Mouse (Mus musculus) bone marrow macrophage, adult 2 months (primary cell): ENCODE data around the gene Cd101.

Experiments used
- CTCF ChIP-seq: IDR thresholded peaks from 2 replicates; pipeline ENCODE4 v1.5.1; 2012; ENCODE audit warnings: low read depth, mild to moderate bottlenecking, low read length, moderate library complexity
- POLR2A ChIP-seq: IDR thresholded peaks from 2 replicates; pipeline ENCODE4 v1.6.1; 2012; ENCODE audit warnings: mild to moderate bottlenecking, low read depth, low read length, borderline replicate concordance

DNA sequence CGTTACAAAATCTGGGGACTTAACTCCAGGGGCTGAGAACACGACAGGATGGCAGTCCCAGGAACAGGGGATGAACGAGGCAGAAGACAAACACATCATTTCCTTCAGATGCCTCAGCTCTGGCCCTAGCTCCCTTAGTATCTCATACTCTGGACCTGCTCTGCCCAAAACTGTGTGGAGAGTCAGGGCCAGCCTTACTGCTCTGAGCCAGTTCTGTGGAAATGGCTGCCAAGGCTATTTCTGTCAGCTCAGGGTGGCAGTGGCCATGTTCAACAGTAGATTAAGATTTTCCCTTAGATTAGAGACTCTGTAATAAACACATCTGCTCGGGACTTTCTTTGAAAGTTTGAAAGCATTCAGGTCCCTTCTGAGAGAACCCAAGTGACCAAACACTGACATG, 22.2 kb upstream of the Cd101 start:
- TF ChIP-seq CTCF (no peak), POLR2A (no peak)
